Mouse (Mus musculus) lung, embryonic 15.5 days (tissue): ENCODE data around the gene Sertad1. TPM values are rescaled to one million over a fixed set of nuclear protein-coding genes. Genes with fewer than 3 reads are reported as not detected.

Source experiments
- ATAC-seq: fragments of 200-750 bp; cut with Nextera tagmentation; 2 replicates; pipeline ENCODE4 v1.8.0; 2017; ENCODE audit warnings: moderate number of reproducible peaks, borderline replicate concordance; ENCODE audit not compliant: low FRiP score, low TSS enrichment; ENCODE audit errors: extremely low read depth
- H3K27ac ChIP-seq: fragments of 300-500 bp; sonication (generic); 2 replicates; pipeline ENCODE4 v1.5.1; 2015; ENCODE audit warnings: moderate library complexity, mild to moderate bottlenecking, inconsistent platforms
- H3K27me3 ChIP-seq: fragments of 300-500 bp; sonication (generic); 2 replicates; pipeline ENCODE4 v1.6.1; 2015; ENCODE audit warnings: inconsistent platforms
- H3K36me3 ChIP-seq: fragments of 300-500 bp; sonication (generic); 2 replicates; pipeline ENCODE4 v1.6.1; 2015; ENCODE audit warnings: inconsistent platforms
- H3K4me1 ChIP-seq: fragments of 300-500 bp; sonication (generic); 2 replicates; pipeline ENCODE4 v1.6.1; 2015; ENCODE audit warnings: inconsistent platforms
- H3K4me2 ChIP-seq: fragments of 300-500 bp; sonication (generic); 2 replicates; pipeline ENCODE4 v1.6.1; 2015; ENCODE audit warnings: inconsistent platforms, mild to moderate bottlenecking, moderate library complexity
- H3K4me3 ChIP-seq: fragments of 300-500 bp; sonication (generic); 2 replicates; pipeline ENCODE4 v1.5.1; 2015; ENCODE audit warnings: mild to moderate bottlenecking, inconsistent platforms
- H3K9ac ChIP-seq: fragments of 300-500 bp; sonication (generic); 2 replicates; pipeline ENCODE4 v1.6.1; 2015; ENCODE audit warnings: inconsistent platforms
- H3K9me3 ChIP-seq: fragments of 300-500 bp; sonication (generic); 2 replicates; pipeline ENCODE4 v1.6.1; 2016; ENCODE audit warnings: inconsistent platforms
- WGBS: fragments of 180-500 bp; shearing (Covaris S2); methylation state at CpG from one replicate; pipeline ENCODE4 v1.1.7; 2015; 5-methylcytosine and 5-hydroxymethylcytosine counted together
- polyA plus RNA-seq: library from polyadenylated mRNA; unstranded; fragments of >200 nt; fragmentation: Nextera tagmentation; extraction: Ambion mirVana; gene quantifications from 2 replicates; pipeline ENCODE4 v1.2.1, GENCODE M21; 2015

Sertad1 gene
- polyA plus RNA-seq, 1 experiment from 2014 or later, result 49.6 TPM

DNA sequence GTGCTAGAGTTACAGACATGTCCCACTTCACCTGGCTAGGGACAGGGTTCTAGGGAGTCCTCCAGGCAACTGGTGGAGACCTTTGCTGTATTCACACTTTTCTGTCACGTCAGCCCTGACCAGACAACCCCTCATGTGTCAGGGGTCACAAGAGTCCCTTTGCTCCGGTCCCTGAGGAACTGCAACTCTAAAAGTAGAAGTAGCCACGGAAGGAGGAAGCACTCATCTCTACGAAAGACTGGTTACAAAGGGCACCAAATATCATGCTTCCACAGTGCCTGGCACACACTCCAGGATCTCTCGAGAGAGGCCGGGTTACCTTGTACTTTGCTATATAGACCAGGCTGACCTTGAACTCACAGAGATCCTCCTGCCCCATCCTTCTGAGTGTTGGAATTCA, 49.9 kb downstream of the Sertad1 start:
- Histone ChIP-seq H3K4me2 (no peak overlapping the region), H3K27me3 (no peaks in the 10 kb centered on the region), H3K4me1 (peaks cover 5% of the 10 kb centered on the region; the same call in 1 of the 2 replicates), H3K9ac (no peak overlapping the region), H3K36me3 (peaks cover 16% of the 10 kb centered on the region), H3K4me3 (no peak overlapping the region), H3K9me3 (no peaks in the 10 kb centered on the region), H3K27ac (no peak overlapping the region)
- 85% methylated on average over 6 of the region's 6 CpGs for WGBS
- ATAC-seq, result no peak

- peaks cover 16% of the 10 kb centered on the region for H3K36me3 ChIP-seq
- H3K27ac ChIP-seq, result no peak overlapping the region
- 87% methylated on average over 8 of the region's 8 CpGs for WGBS
- H3K9me3 ChIP-seq, result no peaks in the 10 kb centered on the region
- H3K9ac ChIP-seq, result no peak overlapping the region
- H3K4me1 ChIP-seq, result peaks cover 17% of the 10 kb centered on the region
- H3K27me3 ChIP-seq, result no peaks in the 10 kb centered on the region
- no peak overlapping the region for H3K4me3 ChIP-seq
- no peak for ATAC-seq
- no peak overlapping the region for H3K4me2 ChIP-seq
These were observed 51.3 kb downstream of the Sertad1 start for GRCm38 (mm10) chr7:27537998-27538397.

- 84% methylated on average over 2 of the region's 2 CpGs for WGBS
- no peak for ATAC-seq
- H3K36me3 ChIP-seq, result peaks cover 14% of the 10 kb centered on the region
These were observed 52.1 kb downstream of the Sertad1 start for GRCm38 (mm10) chr7:27538797-27539196.

More at GRCm38 (mm10) chr7:27538797-27539196, 52.1 kb downstream of the Sertad1 start:
- Histone ChIP-seq H3K4me3 (no peak overlapping the region), H3K4me1 (peaks cover 18% of the 10 kb centered on the region), H3K27me3 (no peaks in the 10 kb centered on the region), H3K9me3 (no peaks in the 10 kb centered on the region), H3K27ac (no peak overlapping the region), H3K9ac (no peak overlapping the region), H3K4me2 (no peak overlapping the region)

Other genes starting within 250 kb of the Sertad1 start
- 23.6 and 23.8 TPM in 2 replicates for gene Numbl, start 228.5 kb upstream of the Sertad1 start, polyA plus RNA-seq
- 96.2 and 102 TPM in 2 replicates for gene Ltbp4, start 149.2 kb upstream of the Sertad1 start, polyA plus RNA-seq
- gene Shkbp1, start 130.9 kb upstream of the Sertad1 start, polyA plus RNA-seq, result 48.3 and 51.4 TPM in 2 replicates
- 0.79 and 1.3 TPM in 2 replicates for gene Gm20479, start 129.5 kb upstream of the Sertad1 start, polyA plus RNA-seq
- 0.21 and 0.33 TPM in 2 replicates for gene Sptbn4, start 39.2 kb upstream of the Sertad1 start, polyA plus RNA-seq
- gene Blvrb, start 38.9 kb upstream of the Sertad1 start, polyA plus RNA-seq, result 58.8 and 68.5 TPM in 2 replicates
- 28.6 and 31.1 TPM in 2 replicates for gene Sertad3, start 13.1 kb upstream of the Sertad1 start, polyA plus RNA-seq
- 7.2 and 8.7 TPM in 2 replicates for gene Prx, start 12.4 kb downstream of the Sertad1 start, polyA plus RNA-seq
- 0.87 and 0.92 TPM in 2 replicates for gene Hipk4, start 36.4 kb downstream of the Sertad1 start, polyA plus RNA-seq
- gene Pld3, start 66.3 kb downstream of the Sertad1 start, polyA plus RNA-seq, result 74.8 and 78.3 TPM in 2 replicates
- gene 2310022A10Rik, start 66.3 kb downstream of the Sertad1 start, polyA plus RNA-seq, result 24.0 and 24.8 TPM in 2 replicates
- gene Akt2, start 104.6 kb downstream of the Sertad1 start, polyA plus RNA-seq, result 89.6 and 98.5 TPM in 2 replicates
- gene Ttc9b, start 167.0 kb downstream of the Sertad1 start, polyA plus RNA-seq, result 0.09 and 0.60 TPM in 2 replicates
- gene Map3k10, start 187.7 kb downstream of the Sertad1 start, polyA plus RNA-seq, result 6.9 and 7.6 TPM in 2 replicates
- gene Zfp607b, start 202.4 kb downstream of the Sertad1 start, polyA plus RNA-seq, result 4.0 and 4.3 TPM in 2 replicates
- 33.8 and 38.9 TPM in 2 replicates for gene Zfp60, start 244.5 kb downstream of the Sertad1 start, polyA plus RNA-seq